Mouse (Mus musculus) liver, embryonic 14.5 days (tissue): Measurements from ENCODE around the gene Sez6l. TPM values are rescaled to one million over a fixed set of nuclear protein-coding genes. Genes with fewer than 3 reads are reported as not detected.

ENCODE experiments used
- ATAC-seq: fragments of 200-750 bp; cut with Nextera tagmentation; 2 replicates; pipeline ENCODE4 v1.8.0; 2017; ENCODE audit warnings: moderate number of reproducible peaks, mild to moderate bottlenecking, moderate library complexity; ENCODE audit not compliant: insufficient read depth
- DNase-seq, 3 experiments: peaks; one replicate each; pipeline ENCODE4 v3.0.0-alpha.2; 2012 to 2013; ENCODE audit warnings: low read depth in 3 of 3, low spot score in 3 of 3
- H3K27ac ChIP-seq: fragments of 300-500 bp; sonication (generic); 2 replicates; pipeline ENCODE4 v1.5.1; 2014; ENCODE audit warnings: moderate library complexity, mild to moderate bottlenecking, control low read depth, inconsistent platforms
- H3K27me3 ChIP-seq: fragments of 300-500 bp; sonication (generic); 2 replicates; pipeline ENCODE4 v1.6.1; 2014; ENCODE audit warnings: mild to moderate bottlenecking, low read length, moderate library complexity; ENCODE audit not compliant: control insufficient read depth, insufficient read depth
- H3K36me3 ChIP-seq: fragments of 300-500 bp; sonication (generic); replicated peaks from 2 replicates; pipeline ENCODE4 v1.6.1; 2014; ENCODE audit warnings: low read depth; ENCODE audit not compliant: control insufficient read depth, insufficient read depth
- H3K4me1 ChIP-seq, 2 experiments: fragments of 200-500 bp in 1 of 2; fragments of 300-500 bp in 1 of 2; sonication (generic) in 1 of 2; replicated peaks; 2 replicates each; pipeline ENCODE4 v1.6.1; 2012 to 2014; ENCODE audit warnings: antibody characterized with exemption in 1 of 2, inconsistent platforms in 1 of 2, low read length in 1 of 2; ENCODE audit not compliant: control insufficient read depth in 2 of 2, insufficient read depth in 2 of 2
- H3K4me2 ChIP-seq: fragments of 300-500 bp; sonication (generic); 2 replicates; pipeline ENCODE4 v1.6.1; 2014; ENCODE audit warnings: low read depth, mild to moderate bottlenecking, control low read depth, moderate library complexity
- H3K4me3 ChIP-seq, 2 experiments: fragments of 200-500 bp in 1 of 2; fragments of 300-500 bp in 1 of 2; sonication (generic) in 1 of 2; 2 replicates each; pipeline ENCODE4 v1.5.1; 2012 to 2014; ENCODE audit warnings: low read depth in 2 of 2, low read length in 2 of 2, mild to moderate bottlenecking in 2 of 2, control low read depth in 1 of 2, inconsistent platforms in 1 of 2, moderate library complexity in 1 of 2; ENCODE audit not compliant: insufficient read depth in 1 of 2
- H3K9ac ChIP-seq: fragments of 300-500 bp; sonication (generic); replicated peaks from 2 replicates; pipeline ENCODE4 v1.6.1; 2014; ENCODE audit warnings: mild to moderate bottlenecking, control low read depth, moderate library complexity
- H3K9me3 ChIP-seq: fragments of 300-500 bp; sonication (generic); 2 replicates; pipeline ENCODE4 v1.6.1; 2016; ENCODE audit warnings: low read length, mixed read lengths; ENCODE audit not compliant: control insufficient read depth
- CTCF ChIP-seq: IDR thresholded peaks from 2 replicates; pipeline ENCODE4 v1.5.1; 2016; ENCODE audit warnings: antibody characterized with exemption, low read depth, control low read depth
- EP300 ChIP-seq: IDR thresholded peaks from 2 replicates; pipeline ENCODE4 v1.6.1; 2016; ENCODE audit warnings: antibody characterized with exemption, low read depth
- WGBS: fragments of 180-500 bp; shearing (Covaris S2); extraction: QIAGEN DNeasy Blood & Tissue Kit; methylation state at CpG from one replicate; pipeline ENCODE4 v1.1.7; 2014; ENCODE audit not compliant: insufficient replicate concordance; 5-methylcytosine and 5-hydroxymethylcytosine counted together
- polyA plus RNA-seq, 2 experiments: library from polyadenylated mRNA; depleted of rRNA in 1 of 2; stranded (reverse) in 1 of 2; unstranded in 1 of 2; fragments of >200 nt; fragmentation: Nextera tagmentation in 1 of 2; extraction: Ambion mirVana in 1 of 2; gene quantifications; 2 replicates each; pipeline versions ENCODE4 v1.2.1 to v1.2.3; 2012 to 2014

Sez6l gene
- polyA plus RNA-seq, 2 experiments = 0.03 TPM; not detected in 1

- H3K4me1 ChIP-seq = peaks cover 0 to 9% of the 10 kb centered on the region in 2 experiments; a peak in 2 of 4 replicates
- TF ChIP-seq EP300 (no peak), CTCF (no peak)
- H3K27me3 ChIP-seq = no peaks in the 10 kb centered on the region
- H3K27ac ChIP-seq = no peak overlapping the region
- no peak overlapping the region for H3K4me2 ChIP-seq
- no peak overlapping the region for H3K9ac ChIP-seq
- 43% methylated on average over 13 of the region's 13 CpGs for WGBS
- ATAC-seq = no peak
- no peaks in the 10 kb centered on the region for H3K36me3 ChIP-seq
- no peak for DNase-seq
- no peak overlapping the region for H3K4me3 ChIP-seq
- no peaks in the 10 kb centered on the region for H3K9me3 ChIP-seq
Observed at GRCm38 (mm10) chr5:112482551-112482950, 94.4 kb downstream of the Sez6l start.

GRCm38 (mm10) chr5:112481946-112482410 lies 95.0 kb downstream of the Sez6l start:
- no peaks in the 10 kb centered on the region for H3K9me3 ChIP-seq
- 27% methylated on average over 19 of the region's 19 CpGs for WGBS
- H3K4me2 ChIP-seq = no peak overlapping the region
- no peak overlapping the region for H3K27ac ChIP-seq
- DNase-seq (no peak), ATAC-seq (no peak)
- H3K27me3 ChIP-seq = no peaks in the 10 kb centered on the region
- no peak overlapping the region for H3K4me3 ChIP-seq
- H3K4me1 ChIP-seq = peaks cover 0 to 3% of the 10 kb centered on the region in 2 experiments; a peak in 2 of 4 replicates
- H3K36me3 ChIP-seq = no peaks in the 10 kb centered on the region
- H3K9ac ChIP-seq = no peak overlapping the region
- TF ChIP-seq EP300 (no peak), CTCF (no peak)

- 22% methylated on average over 6 of the region's 6 CpGs for WGBS
- ATAC-seq (no peak), DNase-seq (no peak)
- Histone ChIP-seq H3K4me1 (no peaks in the 10 kb centered on the region), H3K27ac (no peak overlapping the region), H3K9ac (no peak overlapping the region), H3K36me3 (no peaks in the 10 kb centered on the region), H3K27me3 (no peaks in the 10 kb centered on the region), H3K4me2 (no peak overlapping the region), H3K4me3 (no peak overlapping the region), H3K9me3 (no peaks in the 10 kb centered on the region)
- TF ChIP-seq CTCF = no peak
- TF ChIP-seq EP300 = no peak
Observed at GRCm38 (mm10) chr5:112473453-112473852, 103.5 kb downstream of the Sez6l start.

GRCm38 (mm10) chr5:112470144-112470543 lies 106.8 kb downstream of the Sez6l start:
- Histone ChIP-seq H3K4me3 (no peak overlapping the region), H3K9me3 (no peaks in the 10 kb centered on the region), H3K36me3 (no peaks in the 10 kb centered on the region), H3K27me3 (no peaks in the 10 kb centered on the region), H3K4me1 (no peaks in the 10 kb centered on the region), H3K4me2 (no peak overlapping the region), H3K9ac (no peak overlapping the region), H3K27ac (no peak overlapping the region)
- ATAC-seq (no peak), DNase-seq (peak in 1 of 3 experiments; percentile 7)
- 57% methylated on average over 6 of the region's 6 CpGs for WGBS
- peak; percentile 73 for TF ChIP-seq CTCF
- TF ChIP-seq EP300 = no peak

GRCm38 (mm10) chr5:112468986-112469581 lies 107.9 kb downstream of the Sez6l start:
- Histone ChIP-seq H3K27ac (no peak overlapping the region), H3K36me3 (no peaks in the 10 kb centered on the region), H3K4me1 (no peaks in the 10 kb centered on the region), H3K4me3 (no peak overlapping the region), H3K9me3 (no peaks in the 10 kb centered on the region), H3K9ac (no peak overlapping the region), H3K4me2 (no peak overlapping the region), H3K27me3 (no peaks in the 10 kb centered on the region)
- ATAC-seq (no peak), DNase-seq (no peak)
- TF ChIP-seq CTCF = no peak
- TF ChIP-seq EP300 = no peak
- 61% methylated on average over 4 of the region's 4 CpGs for WGBS
